In genomic region chr10:120914286-120914685, GRCm38 (mm10) we compare ENCODE assay signal across 15 mouse cellular contexts. TPM values are rescaled to one million over a fixed set of nuclear protein-coding genes. Genes with fewer than 3 reads are reported as not detected.
DNase-seq lines count a peak whose midpoint lies in the region; ATAC-seq and TF ChIP-seq lines count a peak whose summit lies in the region.
"Had no signal": no experiment of that assay in that cellular context is flagged by ENCODE, and none has a peak within 500 bp of the region (broad histone marks: within the 10 kb centered on the region; RNA-seq: fewer than 3 reads in every experiment).

No protein-coding gene starts in this region.

- H3K27me3 ChIP-seq in heart, embryonic 13.5 days (replicated peaks) = no peaks in the 10 kb centered on the region
- H3K27me3 ChIP-seq in kidney, embryonic 16.5 days (ENCODE audit: insufficient read depth, low read length) = no peaks in the 10 kb centered on the region
- no peaks in the 10 kb centered on the region for H3K27me3 ChIP-seq in kidney, adult 2 months (replicated peaks; ENCODE audit: control insufficient read depth, insufficient read depth, low read length)
- H3K27me3 ChIP-seq in stomach, embryonic 16.5 days (ENCODE audit: control insufficient read depth, insufficient read depth, low read length) = no peaks in the 10 kb centered on the region
- H3K27me3 ChIP-seq in stomach, postnatal 0 days (ENCODE audit: control insufficient read depth, insufficient read depth, low read length) = no peaks in the 10 kb centered on the region
- H3K27me3 ChIP-seq: hindbrain, embryonic 13.5 days; midbrain, embryonic 15.5 days had no signal

- H3K9ac ChIP-seq in heart, embryonic 13.5 days = 0 out of 2 replicates have a peak overlapping the region, but pooled peaks have one; percentile 28
- no peak overlapping the region for H3K9ac ChIP-seq in kidney, embryonic 16.5 days (replicated peaks; ENCODE audit: low read length)
- no peak overlapping the region for H3K9ac ChIP-seq in stomach, embryonic 16.5 days (ENCODE audit: low read length)
- H3K9ac ChIP-seq in stomach, postnatal 0 days (ENCODE audit: low read length) = no peak overlapping the region
- H3K9ac ChIP-seq: hindbrain, embryonic 13.5 days; liver, postnatal 0 days; midbrain, embryonic 15.5 days had no signal

- TF ChIP-seq CTCF in kidney, adult 2 months (conservative IDR thresholded peaks at IDR 0.05; ENCODE audit: insufficient read depth, insufficient read length, low read depth, low read length) = no peak
- TF ChIP-seq CTCF in stomach, postnatal 0 days (IDR thresholded peaks at IDR 0.05; ENCODE audit: low read depth) = no peak

- H3K4me1 ChIP-seq in heart, embryonic 13.5 days = peaks cover 34% of the 10 kb centered on the region
- peaks cover 13% of the 10 kb centered on the region; the same call in 1 of the 2 replicates for H3K4me1 ChIP-seq in kidney, embryonic 16.5 days (ENCODE audit: insufficient read depth, low read length)
- no peaks in the 10 kb centered on the region for H3K4me1 ChIP-seq in kidney, adult 2 months (ENCODE audit: control insufficient read depth, insufficient read depth, low read length)
- H3K4me1 ChIP-seq in stomach, embryonic 16.5 days (ENCODE audit: control insufficient read depth, insufficient read depth, low read length) = peaks cover 7% of the 10 kb centered on the region; the same call in 1 of the 2 replicates
- no peaks in the 10 kb centered on the region for H3K4me1 ChIP-seq in stomach, postnatal 0 days (replicated peaks; ENCODE audit: control insufficient read depth, insufficient read depth)
- H3K4me1 ChIP-seq: midbrain, embryonic 15.5 days had no signal

- no peaks in the 10 kb centered on the region for H3K9me3 ChIP-seq in heart, embryonic 13.5 days
- H3K9me3 ChIP-seq in kidney, embryonic 16.5 days (ENCODE audit: low read length) = no peaks in the 10 kb centered on the region
- no peaks in the 10 kb centered on the region for H3K9me3 ChIP-seq in stomach, embryonic 16.5 days (replicated peaks; ENCODE audit: control insufficient read depth, low read length)
- no peaks in the 10 kb centered on the region for H3K9me3 ChIP-seq in stomach, postnatal 0 days (ENCODE audit: control insufficient read depth, low read length)
- H3K9me3 ChIP-seq: hindbrain, embryonic 13.5 days; midbrain, embryonic 15.5 days had no signal

- H3K36me3 ChIP-seq in heart, embryonic 13.5 days = 0 out of 2 replicates have a peak, but pooled peaks cover 5% of the 10 kb centered on the region
- 0 out of 2 replicates have a peak, but pooled peaks cover 1% of the 10 kb centered on the region for H3K36me3 ChIP-seq in kidney, embryonic 16.5 days (ENCODE audit: insufficient read depth, low read length)
- H3K36me3 ChIP-seq in kidney, adult 2 months (ENCODE audit: control insufficient read depth, insufficient read depth, low read length) = no peaks in the 10 kb centered on the region
- no peaks in the 10 kb centered on the region for H3K36me3 ChIP-seq in stomach, embryonic 16.5 days (ENCODE audit: control insufficient read depth, insufficient read depth, low read length)
- H3K36me3 ChIP-seq in stomach, postnatal 0 days (ENCODE audit: control insufficient read depth, insufficient read depth, low read length) = no peaks in the 10 kb centered on the region
- H3K36me3 ChIP-seq: midbrain, embryonic 15.5 days had no signal

- 65% methylated on average over 7 of the region's 7 CpGs for WGBS in heart, embryonic 13.5 days
- 51% methylated on average over 7 of the region's 7 CpGs for WGBS in kidney, embryonic 16.5 days
- WGBS in kidney, adult 2 months = 60% methylated on average over 7 of the region's 7 CpGs
- WGBS in stomach, embryonic 16.5 days = 65% methylated on average over 7 of the region's 7 CpGs
- WGBS in stomach, postnatal 0 days = 65% methylated on average over 7 of the region's 7 CpGs

- no peak for DNase-seq in heart, adult 18-20 months
- DNase-seq in kidney, adult 2 months = no peak
- DNase-seq in stomach, postnatal 0 days (ENCODE audit: low spot score) = no peak
- no peak for DNase-seq in spleen, postnatal 14 days (ENCODE audit: low spot score in 2 of 2)
- DNase-seq: adrenal gland, postnatal 36 days; cerebellum, adult 18-20 months; cerebellum, postnatal 25 days; embryo, embryonic 11 days; liver, postnatal 0 days had no signal

- no peak for TF ChIP-seq POLR2A in kidney, adult 2 months (IDR thresholded peaks at IDR 0.05; ENCODE audit: low read depth, low read length)

- TF ChIP-seq EP300 in stomach, postnatal 0 days (optimal IDR thresholded peaks at IDR 0.05) = no peak

- H3K4me3 ChIP-seq in heart, embryonic 13.5 days = no peak overlapping the region
- no peak overlapping the region for H3K4me3 ChIP-seq in kidney, embryonic 16.5 days (ENCODE audit: low read length)
- H3K4me3 ChIP-seq in kidney, adult 2 months (ENCODE audit: insufficient read depth, low read depth, low read length) = no peak overlapping the region
- H3K4me3 ChIP-seq in stomach, embryonic 16.5 days (replicated peaks; ENCODE audit: low read length) = no peak overlapping the region
- H3K4me3 ChIP-seq in stomach, postnatal 0 days (ENCODE audit: low read depth, low read length) = no peak overlapping the region
- H3K4me3 ChIP-seq: hindbrain, embryonic 13.5 days; midbrain, embryonic 15.5 days; myocyte had no signal

- H3K27ac ChIP-seq in heart, embryonic 13.5 days (replicated peaks) = peak overlapping the region; percentile 91
- 0 out of 2 replicates have a peak overlapping the region, but pooled peaks have one; percentile 16 for H3K27ac ChIP-seq in kidney, embryonic 16.5 days (ENCODE audit: low read length)
- no peak overlapping the region for H3K27ac ChIP-seq in kidney, adult 2 months (ENCODE audit: insufficient read depth, low read depth, low read length)
- H3K27ac ChIP-seq in stomach, embryonic 16.5 days (ENCODE audit: low read length) = peak overlapping the region; percentile 15
- H3K27ac ChIP-seq in stomach, postnatal 0 days (replicated peaks) = no peak overlapping the region
- H3K27ac ChIP-seq: hindbrain, embryonic 13.5 days; midbrain, embryonic 15.5 days had no signal

- no peak overlapping the region for H3K4me2 ChIP-seq in heart, embryonic 13.5 days
- H3K4me2 ChIP-seq in kidney, embryonic 16.5 days (replicated peaks; ENCODE audit: low read depth, low read length) = no peak overlapping the region
- no peak overlapping the region for H3K4me2 ChIP-seq in stomach, embryonic 16.5 days (ENCODE audit: low read depth, low read length)
- no peak overlapping the region for H3K4me2 ChIP-seq in stomach, postnatal 0 days (replicated peaks; ENCODE audit: low read depth)
- H3K4me2 ChIP-seq: hindbrain, embryonic 13.5 days; midbrain, embryonic 15.5 days had no signal

- no peak for ATAC-seq in heart, embryonic 13.5 days (ENCODE audit: extremely low read depth, insufficient number of reproducible peaks, low FRiP score, low TSS enrichment)
- ATAC-seq in kidney, embryonic 16.5 days (ENCODE audit: low FRiP score, low TSS enrichment) = no peak
- ATAC-seq in stomach, embryonic 16.5 days (ENCODE audit: insufficient read depth, low FRiP score) = no peak
- ATAC-seq in stomach, postnatal 0 days (ENCODE audit: low FRiP score, low TSS enrichment) = no peak
- ATAC-seq: liver, postnatal 0 days; midbrain, embryonic 15.5 days had no signal

RNA-seq across cellular contexts. Expression of gene Msrb3, which starts 15.4 kb away (rescaled TPM):
- polyA plus RNA-seq in heart, embryonic 13.5 days (2015; fragmentation: Nextera tagmentation; extraction: Ambion mirVana) = 20.6 and 24.8 TPM in 2 replicates
- 10 to 100 TPM; 96.1 to 96.6 TPM for total RNA-seq in heart, adult 18-20 months (2021)
- 8.7 and 11.6 TPM in 2 replicates for polyA plus RNA-seq in kidney, embryonic 16.5 days (2015; fragmentation: Nextera tagmentation; extraction: Ambion mirVana)
- 7.8 and 9.4 TPM in 2 replicates for polyA plus RNA-seq in kidney, adult 2 months (2012; rRNA removed)
- polyA plus RNA-seq in stomach, embryonic 16.5 days (2015; fragmentation: Nextera tagmentation; extraction: Ambion mirVana) = 22.6 and 29.6 TPM in 2 replicates
- polyA plus RNA-seq in stomach, postnatal 0 days (2015; fragmentation: Nextera tagmentation; extraction: Ambion mirVana) = 19.5 and 23.2 TPM in 2 replicates

Comparison
In these comparisons a context has a peak if more than half of its experiments do, and no peak if none do; other contexts are left out.
1. H3K27ac ChIP-seq: peak in heart, embryonic 13.5 days (single experiment), kidney, embryonic 16.5 days (single experiment) and stomach, embryonic 16.5 days (single experiment); none in kidney, adult 2 months (single experiment) and stomach, postnatal 0 days (single experiment).